Mouse (Mus musculus) forebrain, embryonic 11.5 days (tissue): ENCODE results near the gene Atg13. TPM values are rescaled to one million over a fixed set of nuclear protein-coding genes. Genes with fewer than 3 reads are reported as not detected.

ENCODE experiments used
- ATAC-seq: fragments of 200-750 bp; cut with Nextera tagmentation; replicated peaks from 2 replicates; pipeline ENCODE4 v1.8.0; 2017; ENCODE audit warnings: moderate TSS enrichment; ENCODE audit not compliant: low FRiP score
- DNase-seq: peaks from one replicate; pipeline ENCODE4 v3.0.0-alpha.2; 2017; ENCODE audit warnings: low spot score
- H3K27ac ChIP-seq: fragments of 300-500 bp; sonication (generic); 2 replicates; pipeline ENCODE4 v1.5.1; 2014; ENCODE audit warnings: low read depth, low read length
- H3K27me3 ChIP-seq: fragments of 300-500 bp; sonication (generic); 2 replicates; pipeline ENCODE4 v1.6.1; 2014; ENCODE audit warnings: mild to moderate bottlenecking, low read length, mixed read lengths; ENCODE audit not compliant: control insufficient read depth, insufficient read depth
- H3K36me3 ChIP-seq: fragments of 300-500 bp; sonication (generic); 2 replicates; pipeline ENCODE4 v1.6.1; 2014; ENCODE audit warnings: mild to moderate bottlenecking, low read length, moderate library complexity, mixed read lengths; ENCODE audit not compliant: control insufficient read depth, insufficient read depth
- H3K4me1 ChIP-seq: fragments of 300-500 bp; sonication (generic); replicated peaks from 2 replicates; pipeline ENCODE4 v1.6.1; 2014; ENCODE audit warnings: low read length, mixed read lengths; ENCODE audit not compliant: control insufficient read depth, insufficient read depth
- H3K4me2 ChIP-seq: fragments of 300-500 bp; sonication (generic); 2 replicates; pipeline ENCODE4 v1.6.1; 2014; ENCODE audit warnings: low read depth, mild to moderate bottlenecking, low read length, moderate library complexity, mixed read lengths; ENCODE audit not compliant: severe bottlenecking
- H3K4me3 ChIP-seq: fragments of 300-500 bp; sonication (generic); 2 replicates; pipeline ENCODE4 v1.5.1; 2014; ENCODE audit warnings: low read depth, low read length
- H3K9ac ChIP-seq: fragments of 300-500 bp; sonication (generic); 2 replicates; pipeline ENCODE4 v1.6.1; 2014; ENCODE audit warnings: low read length
- H3K9me3 ChIP-seq: fragments of 300-500 bp; sonication (generic); 2 replicates; pipeline ENCODE4 v1.6.1; 2016; ENCODE audit warnings: low read length, mixed read lengths; ENCODE audit not compliant: control insufficient read depth
- whole genome bisulfite sequencing: fragments of 180-500 bp; shearing (Covaris S2); extraction: QIAGEN DNeasy Blood & Tissue Kit; methylation state at CpG from one replicate; pipeline ENCODE4 v1.1.7; 2014; 5-methylcytosine and 5-hydroxymethylcytosine counted together
- polyA plus RNA-seq: library from polyadenylated mRNA; unstranded; fragments of >200 nt; fragmentation: Nextera tagmentation; extraction: Ambion mirVana; gene quantifications from 2 replicates; pipeline ENCODE4 v1.2.1, GENCODE M21; 2014

The Atg13 gene
- polyA plus RNA-seq, 1 experiment from 2014 or later, result 25.2 TPM

DNA sequence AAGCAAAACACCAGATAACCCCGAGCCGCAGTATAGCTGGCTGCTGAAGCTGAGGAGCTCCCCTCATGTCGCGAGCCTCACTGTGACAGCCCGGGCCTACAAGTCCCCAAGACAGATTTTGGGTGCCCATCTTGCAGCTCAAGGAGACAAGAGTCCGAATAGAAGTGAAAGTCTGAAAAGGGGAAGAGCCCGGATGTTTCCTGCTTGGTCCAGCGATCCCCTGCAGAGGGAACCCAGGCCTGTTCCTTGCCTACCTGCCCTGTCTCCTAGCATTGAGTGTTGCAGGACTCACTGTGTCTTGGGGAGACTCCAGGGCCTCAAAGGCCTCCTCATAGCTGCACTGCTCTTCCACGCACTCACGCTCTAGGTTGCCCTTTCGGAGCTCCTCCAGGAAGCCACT, 74.9 kb downstream of the Atg13 start:
- DNase-seq, result peak; percentile 45

DNA sequence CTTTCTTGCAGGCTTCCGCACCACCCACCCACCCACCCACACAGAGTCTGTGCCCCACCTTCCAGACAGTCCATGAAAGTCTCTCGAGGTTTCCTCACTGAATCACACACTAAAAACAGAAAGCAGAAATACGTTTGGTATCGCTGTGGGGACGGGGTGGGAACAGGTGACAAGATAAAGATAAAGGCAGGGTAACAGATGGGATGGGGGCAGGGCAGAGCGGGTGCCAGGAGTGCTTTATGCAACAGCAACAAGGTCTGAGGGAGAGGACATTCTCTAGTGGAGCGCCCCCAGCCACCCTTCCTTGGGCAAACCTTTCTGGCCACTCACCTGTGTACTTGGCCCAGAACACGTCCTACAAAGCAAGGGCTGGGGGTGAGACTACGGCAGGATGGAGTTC, 75.5 kb downstream of the Atg13 start:
- Histone ChIP-seq H3K9ac (no peak overlapping the region), H3K4me1 (no peaks in the 10 kb centered on the region), H3K4me2 (no peak overlapping the region), H3K9me3 (no peaks in the 10 kb centered on the region), H3K4me3 (no peak overlapping the region), H3K27ac (no peak overlapping the region), H3K27me3 (no peaks in the 10 kb centered on the region), H3K36me3 (no peaks in the 10 kb centered on the region)
- WGBS, result 86% methylated on average over 9 of the region's 9 CpGs
- DNase-seq (no peak), ATAC-seq (no peak)

More for the DNA sequence above, 74.9 kb downstream of the Atg13 start:
- Histone ChIP-seq H3K9ac (no peak overlapping the region), H3K9me3 (no peaks in the 10 kb centered on the region), H3K4me3 (no peak overlapping the region), H3K36me3 (no peaks in the 10 kb centered on the region), H3K4me1 (no peaks in the 10 kb centered on the region), H3K4me2 (no peak overlapping the region), H3K27ac (no peak overlapping the region), H3K27me3 (no peaks in the 10 kb centered on the region)
- no peak for ATAC-seq
- 94% methylated on average over 11 of the region's 11 CpGs for WGBS

- no peak overlapping the region for H3K27ac ChIP-seq
- DNase-seq, result peak; percentile 28
- H3K9me3 ChIP-seq, result no peaks in the 10 kb centered on the region
- H3K4me2 ChIP-seq, result no peak overlapping the region
- H3K27me3 ChIP-seq, result no peaks in the 10 kb centered on the region
- no peak overlapping the region for H3K4me3 ChIP-seq
- WGBS, result 84% methylated on average over 12 of the region's 12 CpGs
- H3K36me3 ChIP-seq, result no peaks in the 10 kb centered on the region
- ATAC-seq, result no peak
- H3K4me1 ChIP-seq, result no peaks in the 10 kb centered on the region
- H3K9ac ChIP-seq, result no peak overlapping the region
These were observed 76.9 kb downstream of the Atg13 start for GRCm38 (mm10) chr2:91633334-91633977.

GRCm38 (mm10) chr2:91632316-91632715, 78.1 kb downstream of the Atg13 start:
- no peaks in the 10 kb centered on the region for H3K36me3 ChIP-seq
- no peaks in the 10 kb centered on the region for H3K9me3 ChIP-seq
- ATAC-seq (no peak), DNase-seq (no peak)
- H3K4me1 ChIP-seq, result no peaks in the 10 kb centered on the region
- H3K9ac ChIP-seq, result no peak overlapping the region
- H3K4me2 ChIP-seq, result no peak overlapping the region
- 91% methylated on average over 5 of the region's 5 CpGs for WGBS
- H3K27me3 ChIP-seq, result no peaks in the 10 kb centered on the region
- no peak overlapping the region for H3K27ac ChIP-seq
- H3K4me3 ChIP-seq, result no peak overlapping the region

GRCm38 (mm10) chr2:91631826-91632225, 78.5 kb downstream of the Atg13 start:
- no peak overlapping the region for H3K4me2 ChIP-seq
- H3K4me3 ChIP-seq, result no peak overlapping the region
- no peak overlapping the region for H3K27ac ChIP-seq
- no peaks in the 10 kb centered on the region for H3K4me1 ChIP-seq
- DNase-seq (no peak), ATAC-seq (no peak)
- H3K36me3 ChIP-seq, result no peaks in the 10 kb centered on the region
- 90% methylated on average over 5 of the region's 5 CpGs for WGBS
- H3K9me3 ChIP-seq, result no peaks in the 10 kb centered on the region
- H3K27me3 ChIP-seq, result no peaks in the 10 kb centered on the region
- H3K9ac ChIP-seq, result no peak overlapping the region

GRCm38 (mm10) chr2:91630384-91630783, 80.0 kb downstream of the Atg13 start:
- no peak overlapping the region for H3K4me3 ChIP-seq
- no peaks in the 10 kb centered on the region for H3K9me3 ChIP-seq
- H3K9ac ChIP-seq, result no peak overlapping the region
- no peaks in the 10 kb centered on the region for H3K36me3 ChIP-seq
- no peak for ATAC-seq
- no peaks in the 10 kb centered on the region for H3K27me3 ChIP-seq
- 91% methylated on average over 12 of the region's 12 CpGs for WGBS
- H3K4me1 ChIP-seq, result no peaks in the 10 kb centered on the region
- H3K4me2 ChIP-seq, result no peak overlapping the region
- no peak overlapping the region for H3K27ac ChIP-seq
- no peak for DNase-seq

GRCm38 (mm10) chr2:91629682-91630081, 80.7 kb downstream of the Atg13 start:
- H3K4me1 ChIP-seq, result no peaks in the 10 kb centered on the region
- H3K9me3 ChIP-seq, result no peaks in the 10 kb centered on the region
- H3K4me2 ChIP-seq, result no peak overlapping the region
- no peak for ATAC-seq
- H3K9ac ChIP-seq, result no peak overlapping the region
- no peak overlapping the region for H3K27ac ChIP-seq
- no peaks in the 10 kb centered on the region for H3K36me3 ChIP-seq
- 89% methylated on average over 18 of the region's 18 CpGs for WGBS
- DNase-seq, result no peak
- no peaks in the 10 kb centered on the region for H3K27me3 ChIP-seq
- no peak overlapping the region for H3K4me3 ChIP-seq

GRCm38 (mm10) chr2:91628171-91628570, 82.2 kb downstream of the Atg13 start:
- Histone ChIP-seq H3K4me1 (no peaks in the 10 kb centered on the region), H3K9me3 (no peaks in the 10 kb centered on the region), H3K27me3 (no peaks in the 10 kb centered on the region), H3K36me3 (no peaks in the 10 kb centered on the region), H3K4me2 (no peak overlapping the region), H3K9ac (no peak overlapping the region), H3K4me3 (no peak overlapping the region), H3K27ac (no peak overlapping the region)
- DNase-seq (no peak), ATAC-seq (no peak)
- 92% methylated on average over 8 of the region's 8 CpGs for WGBS

GRCm38 (mm10) chr2:91627486-91627885, 82.9 kb downstream of the Atg13 start:
- Histone ChIP-seq H3K9ac (no peak overlapping the region), H3K36me3 (no peaks in the 10 kb centered on the region), H3K4me1 (no peaks in the 10 kb centered on the region), H3K9me3 (no peaks in the 10 kb centered on the region), H3K27me3 (no peaks in the 10 kb centered on the region), H3K4me2 (no peak overlapping the region), H3K4me3 (no peak overlapping the region), H3K27ac (no peak overlapping the region)
- no peak for ATAC-seq
- 74% methylated on average over 5 of the region's 5 CpGs for WGBS
- no peak for DNase-seq
